Mouse (Mus musculus) lung, postnatal 25 days (tissue): Measurements from ENCODE around the gene Tuba1c.
"Not testable (repeated sequence)": the region's sequence is repeated elsewhere in the genome, so short reads cannot be mapped to it uniquely, and the experiment has no call there.

Experiments
- DNase-seq: peaks from one replicate; pipeline ENCODE4 v3.0.0; 2022; ENCODE audit warnings: low spot score

The Tuba1c gene

GRCm38 (mm10) chr15:99030585-99031387 is 1.1 kb downstream of the Tuba1c start:
- peak; percentile 73 for DNase-seq

GRCm38 (mm10) chr15:99031388-99031675 is 1.6 kb downstream of the Tuba1c start:
- DNase-seq: no peak

- peak; percentile 43 for DNase-seq
These were observed 2.5 kb downstream of the Tuba1c start for GRCm38 (mm10) chr15:99032041-99032725.

GRCm38 (mm10) chr15:99032726-99033250 is 3.1 kb downstream of the Tuba1c start:
- DNase-seq: no peak

- no peak for DNase-seq
These were observed 4.0 kb downstream of the Tuba1c start for GRCm38 (mm10) chr15:99033498-99034270.

GRCm38 (mm10) chr15:99035431-99035830 is 5.7 kb downstream of the Tuba1c start:
- DNase-seq: no peak

- peak; percentile 65 for DNase-seq
These were observed 6.7 kb downstream of the Tuba1c start for GRCm38 (mm10) chr15:99036249-99036905.

- DNase-seq: no peak
These were observed 8.3 kb downstream of the Tuba1c start for GRCm38 (mm10) chr15:99038025-99038424.

GRCm38 (mm10) chr15:99038797-99039196 is 9.1 kb downstream of the Tuba1c start:
- no peak for DNase-seq

GRCm38 (mm10) chr15:99039306-99039705 is 9.6 kb downstream of the Tuba1c start:
- DNase-seq: no peak

- DNase-seq: no peak
These were observed 10.6 kb downstream of the Tuba1c start for GRCm38 (mm10) chr15:99039996-99040919.

GRCm38 (mm10) chr15:99040920-99041856 is 11.5 kb downstream of the Tuba1c start:
- DNase-seq: no peak

- DNase-seq: no peak
These were observed 12.6 kb downstream of the Tuba1c start for GRCm38 (mm10) chr15:99042334-99042733.

- DNase-seq: no peak
These were observed 15.2 kb downstream of the Tuba1c start for GRCm38 (mm10) chr15:99044854-99045253.

GRCm38 (mm10) chr15:99045734-99046133 is 16.0 kb downstream of the Tuba1c start:
- not testable (repeated sequence) for DNase-seq

- peak; percentile 58 for DNase-seq
These were observed 20.0 kb downstream of the Tuba1c start for GRCm38 (mm10) chr15:99049473-99050253.

GRCm38 (mm10) chr15:99053373-99053772 is 23.7 kb downstream of the Tuba1c start:
- no peak for DNase-seq

- no peak for DNase-seq
These were observed 25.3 kb downstream of the Tuba1c start, which contains the start of gene Prph for GRCm38 (mm10) chr15:99055040-99055439. Gene Prph (plus strand): TSS chr15:99055174.

GRCm38 (mm10) chr15:99055511-99055961 is 25.8 kb downstream of the Tuba1c start:
- DNase-seq: no peak
